Mouse (Mus musculus) cerebellum, adult (tissue): ENCODE results near the gene Krtap4-1.

Source experiments
- ATAC-seq: cut with Nextera tagmentation; 2 replicates; pipeline ENCODE4 v1.9.2; 2017; ENCODE audit warnings: mild to moderate bottlenecking, moderate library complexity, mixed read lengths; ENCODE audit not compliant: insufficient number of reproducible peaks, low FRiP score, low TSS enrichment

The Krtap4-1 gene

GRCm38 (mm10) chr11:99590981-99591380, 37.1 kb downstream of the Krtap4-1 start, which contains the start of gene Krtap1-3:
Gene Krtap1-3 (minus strand): TSS chr11:99591339.
- ATAC-seq = no peak

- no peak for ATAC-seq
These were observed 42.9 kb downstream of the Krtap4-1 start for GRCm38 (mm10) chr11:99585096-99585495.

GRCm38 (mm10) chr11:99583245-99583704, 44.8 kb downstream of the Krtap4-1 start, which contains the start of gene Krtap1-4:
Gene Krtap1-4 (minus strand): TSS chr11:99583654.
- no peak for ATAC-seq

GRCm38 (mm10) chr11:99581564-99581963, 46.5 kb downstream of the Krtap4-1 start:
- ATAC-seq = no peak

- ATAC-seq = no peak
These were observed 47.0 kb downstream of the Krtap4-1 start for GRCm38 (mm10) chr11:99581051-99581450.

- no peak for ATAC-seq
These were observed 47.4 kb downstream of the Krtap4-1 start, which contains the start of gene Krtap1-5 for GRCm38 (mm10) chr11:99580636-99581035. Gene Krtap1-5 (minus strand): TSS chr11:99581016.
